Mouse (Mus musculus) intestine, embryonic 16.5 days (tissue): ENCODE data around the gene Hist1h2ak. TPM values are rescaled to one million over a fixed set of nuclear protein-coding genes. Genes with fewer than 3 reads are reported as not detected.

Source experiments
- ATAC-seq: fragments of 200-750 bp; cut with Nextera tagmentation; 2 replicates; pipeline ENCODE4 v1.8.0; 2017; ENCODE audit warnings: moderate TSS enrichment, moderate library complexity
- H3K27ac ChIP-seq: fragments of 300-500 bp; sonication (generic); 2 replicates; pipeline ENCODE4 v1.5.1; 2014; ENCODE audit warnings: mild to moderate bottlenecking, low read length
- H3K27me3 ChIP-seq: fragments of 300-500 bp; sonication (generic); replicated peaks from 2 replicates; pipeline ENCODE4 v1.6.1; 2014; ENCODE audit warnings: low read length, control low read depth, mixed read lengths; ENCODE audit not compliant: control insufficient read depth, insufficient read depth
- H3K36me3 ChIP-seq: fragments of 300-500 bp; sonication (generic); 2 replicates; pipeline ENCODE4 v1.6.1; 2014; ENCODE audit warnings: low read length, control low read depth; ENCODE audit not compliant: control insufficient read depth, insufficient read depth
- H3K4me1 ChIP-seq: fragments of 300-500 bp; sonication (generic); 2 replicates; pipeline ENCODE4 v1.6.1; 2014; ENCODE audit warnings: low read length, control low read depth, mixed read lengths; ENCODE audit not compliant: control insufficient read depth, insufficient read depth
- H3K4me2 ChIP-seq: fragments of 300-500 bp; sonication (generic); 2 replicates; pipeline ENCODE4 v1.6.1; 2014; ENCODE audit warnings: low read depth, low read length, control low read depth
- H3K4me3 ChIP-seq: fragments of 300-500 bp; sonication (generic); 2 replicates; pipeline ENCODE4 v1.5.1; 2014; ENCODE audit warnings: mild to moderate bottlenecking, low read length
- H3K9ac ChIP-seq: fragments of 300-500 bp; sonication (generic); 2 replicates; pipeline ENCODE4 v1.6.1; 2014; ENCODE audit warnings: low read depth, low read length
- H3K9me3 ChIP-seq: fragments of 300-500 bp; sonication (generic); 2 replicates; pipeline ENCODE4 v1.6.1; 2016; ENCODE audit warnings: low read length, control low read depth; ENCODE audit not compliant: control insufficient read depth
- WGBS: fragments of 180-500 bp; shearing (Covaris S2); extraction: QIAGEN DNeasy Blood & Tissue Kit; methylation state at CpG from one replicate; pipeline ENCODE4 v1.1.7; 2014; 5-methylcytosine and 5-hydroxymethylcytosine counted together
- microRNA-seq: library from miRNA; unstranded; fragments of <30 nt; microRNA quantifications from one replicate; pipeline ENCODE4, GENCODE M21; 2016
- polyA plus RNA-seq: library from polyadenylated mRNA; unstranded; fragments of >200 nt; fragmentation: Nextera tagmentation; extraction: Ambion mirVana; gene quantifications from 2 replicates; pipeline ENCODE4 v1.2.1, GENCODE M21; 2015

Hist1h2ak gene
- polyA plus RNA-seq, 1 experiment from 2014 or later = 13.5 TPM

- under 1% methylated on average over 20 of the region's 22 CpGs for WGBS
- Histone ChIP-seq H3K4me1 (peaks cover 16% of the 10 kb centered on the region), H3K9me3 (no peaks in the 10 kb centered on the region), H3K4me2 (peak overlapping the region; percentile 88), H3K4me3 (peak overlapping the region; percentile 48), H3K27me3 (no peaks in the 10 kb centered on the region), H3K27ac (peak overlapping the region; percentile 91), H3K9ac (peak overlapping the region; percentile 68), H3K36me3 (no peaks in the 10 kb centered on the region)
- ATAC-seq = no peak
Measured at GRCm38 (mm10) chr13:21715131-21715863, 38.3 kb downstream of the Hist1h2ak start.

GRCm38 (mm10) chr13:21714725-21715124, 38.9 kb downstream of the Hist1h2ak start:
- Histone ChIP-seq H3K4me2 (peak overlapping the region; percentile 88), H3K4me1 (peaks cover 15% of the 10 kb centered on the region), H3K4me3 (peak overlapping the region; percentile 48), H3K27me3 (no peaks in the 10 kb centered on the region), H3K9me3 (no peaks in the 10 kb centered on the region), H3K36me3 (no peaks in the 10 kb centered on the region), H3K27ac (peak overlapping the region; percentile 91), H3K9ac (peak overlapping the region; percentile 68)
- WGBS = 0% methylated on average over 7 of the region's 7 CpGs
- no peak for ATAC-seq

GRCm38 (mm10) chr13:21711698-21712097, 41.9 kb downstream of the Hist1h2ak start:
- H3K4me1 ChIP-seq = peaks cover 8% of the 10 kb centered on the region
- H3K27me3 ChIP-seq = no peaks in the 10 kb centered on the region
- peak overlapping the region; percentile 76 for H3K4me2 ChIP-seq
- ATAC-seq = no peak
- H3K9me3 ChIP-seq = no peaks in the 10 kb centered on the region
- no peak overlapping the region for H3K27ac ChIP-seq
- 28% methylated on average over 4 of the region's 4 CpGs for WGBS
- H3K9ac ChIP-seq = no peak overlapping the region
- H3K36me3 ChIP-seq = no peaks in the 10 kb centered on the region
- H3K4me3 ChIP-seq = peak overlapping the region; percentile 59

- H3K36me3 ChIP-seq = no peaks in the 10 kb centered on the region
- no peaks in the 10 kb centered on the region for H3K27me3 ChIP-seq
- peak overlapping the region; percentile 76 for H3K4me2 ChIP-seq
- WGBS = 2% methylated on average over 22 of the region's 22 CpGs
- H3K4me1 ChIP-seq = peaks cover 8% of the 10 kb centered on the region
- H3K4me3 ChIP-seq = peak overlapping the region; percentile 59
- ATAC-seq = peak; percentile 82
- H3K27ac ChIP-seq = peak overlapping the region; percentile 15; the same call in 1 of the 2 replicates
- H3K9me3 ChIP-seq = no peaks in the 10 kb centered on the region
- H3K9ac ChIP-seq = peak overlapping the region; percentile 63
Measured at GRCm38 (mm10) chr13:21710821-21711525, 42.7 kb downstream of the Hist1h2ak start.

- no peaks in the 10 kb centered on the region for H3K9me3 ChIP-seq
- H3K9ac ChIP-seq = peak overlapping the region; percentile 72
- no peaks in the 10 kb centered on the region for H3K27me3 ChIP-seq
- under 1% methylated on average over 32 of the region's 32 CpGs for WGBS
- H3K4me3 ChIP-seq = peak overlapping the region; percentile 62
- no peaks in the 10 kb centered on the region for H3K36me3 ChIP-seq
- peaks cover 4% of the 10 kb centered on the region for H3K4me1 ChIP-seq
- H3K27ac ChIP-seq = peak overlapping the region; percentile 77
- peak overlapping the region; percentile 30; the same call in 1 of the 2 replicates for H3K4me2 ChIP-seq
- peak; percentile 87 for ATAC-seq
Measured at GRCm38 (mm10) chr13:21710031-21710711, 43.5 kb downstream of the Hist1h2ak start.

GRCm38 (mm10) chr13:21706669-21707068, 47.0 kb downstream of the Hist1h2ak start:
- Histone ChIP-seq H3K9ac (no peak overlapping the region), H3K36me3 (no peaks in the 10 kb centered on the region), H3K4me2 (no peak overlapping the region), H3K4me1 (no peaks in the 10 kb centered on the region), H3K27ac (no peak overlapping the region), H3K9me3 (no peaks in the 10 kb centered on the region), H3K4me3 (no peak overlapping the region), H3K27me3 (no peaks in the 10 kb centered on the region)
- ATAC-seq = no peak
- 74% methylated on average over 4 of the region's 4 CpGs for WGBS

Small RNA genes lying within 50 kb of the gene (microRNA-seq; reads per million reads assigned to microRNA genes)
- gene Gm44346 (not detected), gene Gm44357 (not detected), gene Gm44367 (not detected), gene Gm44454 (not detected)

Other genes starting within 250 kb of the Hist1h2ak start
- 3.0 and 3.4 TPM in 2 replicates for gene Zkscan8, start 222.7 kb downstream of the Hist1h2ak start, polyA plus RNA-seq
- 0.11 and 0.17 TPM in 2 replicates for gene Olfr1366, start 211.0 kb downstream of the Hist1h2ak start, polyA plus RNA-seq
- gene Olfr1535, start 193.9 kb downstream of the Hist1h2ak start, polyA plus RNA-seq = not detected in 2 replicates
- gene Olfr1364, start 172.1 kb downstream of the Hist1h2ak start, polyA plus RNA-seq = not detected in 2 replicates
- not detected in 2 replicates for gene Olfr1362, start 139.8 kb downstream of the Hist1h2ak start, polyA plus RNA-seq
- gene Olfr11, start 111.3 kb downstream of the Hist1h2ak start, polyA plus RNA-seq = not detected in 2 replicates
- gene Olfr1361, start 90.4 kb downstream of the Hist1h2ak start, polyA plus RNA-seq = not detected in 2 replicates
- gene Olfr1360, start 76.4 kb downstream of the Hist1h2ak start, polyA plus RNA-seq = not detected in 2 replicates
- not detected in 2 replicates for gene Olfr1359, start 55.7 kb downstream of the Hist1h2ak start, polyA plus RNA-seq
- gene Hist1h2bl, start 37.7 kb downstream of the Hist1h2ak start, polyA plus RNA-seq = 2.3 and 2.5 TPM in 2 replicates
- gene Hist1h2ai, start 37.4 kb downstream of the Hist1h2ak start, polyA plus RNA-seq = 10.9 and 17.9 TPM in 2 replicates
- gene Hist1h3h, start 36.2 kb downstream of the Hist1h2ak start, polyA plus RNA-seq = 4.8 and 9.5 TPM in 2 replicates
- 1.7 and 3.5 TPM in 2 replicates for gene Hist1h2bm, start 31.8 kb downstream of the Hist1h2ak start, polyA plus RNA-seq
- 0.66 and 2.1 TPM in 2 replicates for gene Hist1h4j, start 18.8 kb downstream of the Hist1h2ak start, polyA plus RNA-seq
- gene Hist1h4k, start 3.3 kb downstream of the Hist1h2ak start, polyA plus RNA-seq = 4.0 and 4.7 TPM in 2 replicates
- gene Hist1h2bn, start 296 bp upstream of the Hist1h2ak start, polyA plus RNA-seq = 1.9 and 2.5 TPM in 2 replicates
- 10.0 and 14.9 TPM in 2 replicates for gene Hist1h1b, start 26.8 kb upstream of the Hist1h2ak start, polyA plus RNA-seq
- 53.6 and 66.8 TPM in 2 replicates for gene Hist1h3i, start 29.5 kb upstream of the Hist1h2ak start, polyA plus RNA-seq
- 3.8 and 4.1 TPM in 2 replicates for gene Hist1h2an, start 33.4 kb upstream of the Hist1h2ak start, polyA plus RNA-seq
- gene Hist1h2bp, start 33.6 kb upstream of the Hist1h2ak start, polyA plus RNA-seq = 1.5 and 1.7 TPM in 2 replicates
- 13.4 and 17.9 TPM in 2 replicates for gene Hist1h2bq, start 56.4 kb upstream of the Hist1h2ak start, polyA plus RNA-seq
- gene Hist1h2ao, start 56.6 kb upstream of the Hist1h2ak start, polyA plus RNA-seq = not detected in 2 replicates
- gene Hist1h4m, start 57.9 kb upstream of the Hist1h2ak start, polyA plus RNA-seq = 1.0 TPM in 1 of 2 replicates, not detected in the other
- 5.7 and 9.6 TPM in 2 replicates for gene Hist1h4n, start 78.4 kb upstream of the Hist1h2ak start, polyA plus RNA-seq
- gene Hist1h2ap, start 79.7 kb upstream of the Hist1h2ak start, polyA plus RNA-seq = 2,307 and 2,693 TPM in 2 replicates
- gene Hist1h2br, start 79.9 kb upstream of the Hist1h2ak start, polyA plus RNA-seq = 15.5 and 19.5 TPM in 2 replicates
- gene Zfp184, start 191.3 kb upstream of the Hist1h2ak start, polyA plus RNA-seq = 4.4 and 4.7 TPM in 2 replicates
- 0.10 TPM in 1 of 2 replicates, not detected in the other for gene Pom121l2, start 227.4 kb upstream of the Hist1h2ak start, polyA plus RNA-seq